Mouse (Mus musculus) midbrain, postnatal 0 days (tissue): Measurements from ENCODE around the gene Prnd. TPM values are rescaled to one million over a fixed set of nuclear protein-coding genes. Genes with fewer than 3 reads are reported as not detected.

Experiments used
- ATAC-seq: fragments of 200-750 bp; cut with Nextera tagmentation; 2 replicates; pipeline ENCODE4 v1.8.0; 2017; ENCODE audit warnings: moderate number of reproducible peaks, mild to moderate bottlenecking, moderate TSS enrichment, moderate library complexity; ENCODE audit not compliant: low FRiP score
- DNase-seq: peaks from one replicate; pipeline ENCODE4 v3.0.0-alpha.2; 2015; ENCODE audit warnings: low spot score
- H3K27ac ChIP-seq: fragments of 300-500 bp; sonication (generic); 2 replicates; pipeline ENCODE4 v1.5.1; 2014; ENCODE audit warnings: low read depth, mild to moderate bottlenecking, low read length, mixed read lengths
- H3K27me3 ChIP-seq: fragments of 300-500 bp; sonication (generic); 2 replicates; pipeline ENCODE4 v1.6.1; 2014; ENCODE audit warnings: low read length, control low read depth, mixed read lengths; ENCODE audit not compliant: insufficient read depth
- H3K36me3 ChIP-seq: fragments of 300-500 bp; sonication (generic); 2 replicates; pipeline ENCODE4 v1.6.1; 2014; ENCODE audit warnings: low read length, control low read depth, mixed read lengths; ENCODE audit not compliant: insufficient read depth
- H3K4me1 ChIP-seq: fragments of 300-500 bp; sonication (generic); 2 replicates; pipeline ENCODE4 v1.6.1; 2014; ENCODE audit warnings: mild to moderate bottlenecking, control low read depth, antibody characterized with exemption, low read length, mixed read lengths; ENCODE audit not compliant: insufficient read depth
- H3K4me2 ChIP-seq: fragments of 300-500 bp; sonication (generic); 2 replicates; pipeline ENCODE4 v1.6.1; 2014; ENCODE audit warnings: low read depth, mild to moderate bottlenecking, low read length, mixed read lengths; ENCODE audit not compliant: poor library complexity, severe bottlenecking
- H3K4me3 ChIP-seq: fragments of 300-500 bp; sonication (generic); 2 replicates; pipeline ENCODE4 v1.5.1; 2014; ENCODE audit warnings: low read depth, mild to moderate bottlenecking, low read length, moderate library complexity
- H3K9ac ChIP-seq: fragments of 300-500 bp; sonication (generic); replicated peaks from 2 replicates; pipeline ENCODE4 v1.6.1; 2014; ENCODE audit warnings: mild to moderate bottlenecking, low read length, moderate library complexity, mixed read lengths; ENCODE audit not compliant: poor library complexity, severe bottlenecking
- H3K9me3 ChIP-seq: fragments of 300-500 bp; sonication (generic); 2 replicates; pipeline ENCODE4 v1.6.1; 2016; ENCODE audit warnings: low read length, control low read depth
- CTCF ChIP-seq: IDR thresholded peaks from 2 replicates; pipeline ENCODE4 v1.5.1; 2016; ENCODE audit warnings: antibody characterized with exemption, mild to moderate bottlenecking
- WGBS: fragments of 180-500 bp; shearing (Covaris S2); extraction: QIAGEN DNeasy Blood & Tissue Kit; methylation state at CpG from one replicate; pipeline ENCODE4 v1.1.7; 2014; 5-methylcytosine and 5-hydroxymethylcytosine counted together
- polyA plus RNA-seq: library from polyadenylated mRNA; unstranded; fragments of >200 nt; fragmentation: Nextera tagmentation; extraction: Ambion mirVana; gene quantifications from 2 replicates; pipeline ENCODE4 v1.2.1, GENCODE M21; 2015
- total RNA-seq: library from RNA; depleted of rRNA; stranded (reverse); fragments of >200 nt; gene quantifications from 2 replicates; pipeline ENCODE4 v1.2.3, GENCODE M21; 2014

Gene Prnd
- total and polyA plus RNA-seq, 2 experiments from 2014 or later, result 2.5 to 4.8 TPM

DNA sequence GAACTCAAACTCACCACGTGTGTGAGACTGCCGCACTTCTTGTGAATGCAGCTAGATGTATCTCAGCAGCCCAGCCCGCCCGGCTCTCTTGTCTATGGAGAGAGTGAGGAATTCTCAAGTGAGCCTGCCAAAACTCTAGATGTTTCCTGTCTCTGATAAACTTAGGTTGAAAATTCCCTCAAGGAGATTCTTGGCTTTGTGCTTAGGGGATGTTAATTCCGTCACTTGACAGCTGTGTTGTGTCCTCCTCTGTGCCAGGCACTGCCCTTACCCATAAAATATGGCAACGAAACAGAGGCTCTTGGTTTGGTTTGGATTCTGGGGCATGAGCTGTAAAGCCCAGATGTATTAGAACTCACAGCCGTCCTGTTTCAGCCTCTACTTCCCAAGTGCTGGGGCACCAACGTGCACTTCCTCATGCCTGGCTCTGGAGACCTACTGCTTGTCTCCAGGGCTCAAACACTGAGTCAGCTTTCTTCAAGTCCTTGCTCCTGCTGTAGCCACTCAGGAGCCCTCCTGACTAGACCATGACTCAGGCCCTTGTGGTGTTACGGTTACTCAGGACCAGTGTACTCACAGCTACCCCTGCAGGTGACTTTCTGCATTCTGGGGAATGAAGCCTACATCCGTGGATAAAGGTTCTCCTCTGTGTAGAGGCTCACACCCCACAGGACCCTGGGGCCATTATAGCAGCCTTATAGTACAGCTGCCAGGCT lies 15.1 kb upstream of the Prnd start:
- Histone ChIP-seq H3K27ac (no peak overlapping the region), H3K9me3 (no peaks in the 10 kb centered on the region), H3K4me2 (no peak overlapping the region), H3K36me3 (peaks cover 22% of the 10 kb centered on the region), H3K4me3 (no peak overlapping the region), H3K4me1 (no peaks in the 10 kb centered on the region; the same call in 1 of the 2 replicates), H3K9ac (no peak overlapping the region), H3K27me3 (no peaks in the 10 kb centered on the region)
- peak; percentile 53 for TF ChIP-seq CTCF
- ATAC-seq (no peak), DNase-seq (peak; percentile 19)
- 83% methylated on average over 10 of the region's 10 CpGs for WGBS

DNA sequence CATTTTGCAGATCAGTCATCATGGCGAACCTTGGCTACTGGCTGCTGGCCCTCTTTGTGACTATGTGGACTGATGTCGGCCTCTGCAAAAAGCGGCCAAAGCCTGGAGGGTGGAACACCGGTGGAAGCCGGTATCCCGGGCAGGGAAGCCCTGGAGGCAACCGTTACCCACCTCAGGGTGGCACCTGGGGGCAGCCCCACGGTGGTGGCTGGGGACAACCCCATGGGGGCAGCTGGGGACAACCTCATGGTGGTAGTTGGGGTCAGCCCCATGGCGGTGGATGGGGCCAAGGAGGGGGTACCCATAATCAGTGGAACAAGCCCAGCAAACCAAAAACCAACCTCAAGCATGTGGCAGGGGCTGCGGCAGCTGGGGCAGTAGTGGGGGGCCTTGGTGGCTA lies 14.3 kb upstream of the Prnd start:
- no peaks in the 10 kb centered on the region for H3K27me3 ChIP-seq
- no peak overlapping the region for H3K27ac ChIP-seq
- no peak overlapping the region for H3K9ac ChIP-seq
- H3K9me3 ChIP-seq, result no peaks in the 10 kb centered on the region
- TF ChIP-seq CTCF, result no peak
- no peak overlapping the region for H3K4me2 ChIP-seq
- 97% methylated on average over 10 of the region's 10 CpGs for WGBS
- no peak overlapping the region for H3K4me3 ChIP-seq
- DNase-seq (no peak), ATAC-seq (no peak)
- H3K4me1 ChIP-seq, result no peaks in the 10 kb centered on the region; the same call in 1 of the 2 replicates
- H3K36me3 ChIP-seq, result peaks cover 22% of the 10 kb centered on the region

DNA sequence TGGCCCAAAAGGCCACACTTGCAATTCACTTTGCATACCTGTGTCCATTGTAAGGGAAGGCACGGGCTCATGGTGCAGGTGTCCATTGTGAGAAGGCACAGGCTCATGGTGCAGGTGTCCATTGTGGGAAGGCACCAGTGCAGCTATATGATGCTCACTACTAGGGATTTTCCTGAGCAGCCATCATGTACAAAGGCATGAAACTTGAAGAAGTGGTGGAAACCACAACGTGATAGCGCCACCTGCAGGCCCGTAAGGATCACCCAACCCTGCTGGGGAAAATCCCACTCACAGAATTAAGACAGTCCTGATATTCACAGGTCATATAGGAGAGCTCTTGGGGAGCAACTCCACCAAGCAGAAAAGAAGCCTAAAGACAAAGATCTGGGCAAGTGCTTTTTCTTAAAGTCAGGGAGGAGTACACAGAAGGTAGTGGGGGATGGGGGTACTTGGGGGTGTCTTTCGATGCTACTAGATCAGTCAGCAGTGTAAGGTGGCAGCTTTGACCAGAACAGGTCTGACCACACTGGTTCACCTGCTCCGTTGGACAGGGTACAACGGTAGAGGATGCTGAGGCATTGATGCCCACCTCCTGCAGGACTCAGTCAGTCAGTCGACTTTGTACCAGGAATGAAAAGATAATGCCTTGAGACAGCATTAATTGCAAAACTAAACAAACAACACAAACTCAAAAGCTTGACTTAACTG lies 11.1 kb upstream of the Prnd start:
- Histone ChIP-seq H3K27me3 (no peaks in the 10 kb centered on the region), H3K4me1 (no peaks in the 10 kb centered on the region), H3K27ac (no peak overlapping the region), H3K9me3 (no peaks in the 10 kb centered on the region), H3K4me2 (no peak overlapping the region), H3K4me3 (no peak overlapping the region), H3K9ac (no peak overlapping the region), H3K36me3 (peaks cover 19% of the 10 kb centered on the region)
- peak; percentile 81 for TF ChIP-seq CTCF
- ATAC-seq, result peak; percentile 21; the same call in 1 of the 2 replicates
- peak; percentile 68 for DNase-seq
- 36% methylated on average over 8 of the region's 8 CpGs for WGBS

DNA sequence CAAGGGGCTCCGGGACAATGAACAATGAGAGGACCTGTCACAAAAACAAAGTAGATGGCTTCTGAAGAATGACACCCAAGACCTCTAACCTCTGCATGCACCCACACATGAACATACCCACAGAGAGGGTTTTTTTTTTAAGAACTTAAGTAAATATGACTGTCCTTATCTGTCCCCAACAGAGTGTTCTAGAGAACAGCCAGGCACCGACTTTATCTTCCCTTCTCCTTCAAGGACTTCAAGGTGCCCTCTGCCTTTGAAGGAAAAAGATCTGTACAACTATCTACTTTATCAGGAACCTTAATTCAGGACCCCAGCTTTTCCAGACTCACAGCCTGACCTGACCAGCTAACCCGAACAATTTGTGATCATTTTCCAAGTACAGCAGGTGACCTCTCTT lies 10.2 kb upstream of the Prnd start:
- Histone ChIP-seq H3K27me3 (no peaks in the 10 kb centered on the region), H3K4me2 (no peak overlapping the region), H3K27ac (no peak overlapping the region), H3K4me3 (no peak overlapping the region), H3K9me3 (no peaks in the 10 kb centered on the region), H3K36me3 (peaks cover 19% of the 10 kb centered on the region), H3K9ac (no peak overlapping the region), H3K4me1 (no peaks in the 10 kb centered on the region)
- TF ChIP-seq CTCF, result no peak
- WGBS, result 84% methylated on average over 3 of the region's 3 CpGs
- ATAC-seq (no peak), DNase-seq (no peak)

DNA sequence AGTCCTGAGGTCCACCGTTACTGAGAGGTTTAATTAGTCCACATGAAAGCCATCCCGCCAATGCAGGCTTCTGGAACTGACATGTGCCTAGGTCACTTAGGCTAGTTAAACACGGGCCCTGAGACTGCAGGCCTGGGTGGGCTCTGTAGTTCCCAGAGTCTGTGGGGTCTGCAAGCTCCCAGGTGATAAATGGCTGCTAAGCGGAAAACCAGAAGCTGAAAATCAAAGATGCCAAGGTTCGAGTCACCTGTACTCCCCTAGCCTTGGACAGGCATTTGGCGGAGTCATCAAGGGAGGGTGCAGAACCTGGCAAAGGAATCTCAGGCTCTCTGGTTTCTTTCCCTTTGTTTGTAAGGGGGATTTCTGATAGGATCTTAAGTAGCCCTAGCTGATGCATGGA lies 9.2 kb upstream of the Prnd start:
- TF ChIP-seq CTCF, result no peak
- no peak for DNase-seq
- no peak overlapping the region for H3K4me3 ChIP-seq

GRCm38 (mm10) chr2:131944370-131944769 lies 6.3 kb upstream of the Prnd start:
- DNase-seq, result no peak

More for the DNA sequence above, 9.2 kb upstream of the Prnd start:
- no peaks in the 10 kb centered on the region for H3K4me1 ChIP-seq
- H3K9ac ChIP-seq, result no peak overlapping the region
- no peaks in the 10 kb centered on the region for H3K9me3 ChIP-seq
- ATAC-seq, result no peak
- H3K27me3 ChIP-seq, result no peaks in the 10 kb centered on the region
- H3K36me3 ChIP-seq, result peaks cover 17% of the 10 kb centered on the region
- no peak overlapping the region for H3K27ac ChIP-seq
- H3K4me2 ChIP-seq, result no peak overlapping the region
- 79% methylated on average over 6 of the region's 6 CpGs for WGBS

More at GRCm38 (mm10) chr2:131944370-131944769, 6.3 kb upstream of the Prnd start:
- ATAC-seq, result no peak
- WGBS, result 11% methylated on average over 1 of the region's 1 CpGs
- no peak for TF ChIP-seq CTCF
- no peak overlapping the region for H3K9ac ChIP-seq
- H3K4me3 ChIP-seq, result no peak overlapping the region
- no peaks in the 10 kb centered on the region for H3K9me3 ChIP-seq
- H3K4me1 ChIP-seq, result no peaks in the 10 kb centered on the region
- H3K36me3 ChIP-seq, result no peaks in the 10 kb centered on the region
- H3K4me2 ChIP-seq, result no peak overlapping the region
- no peak overlapping the region for H3K27ac ChIP-seq
- H3K27me3 ChIP-seq, result no peaks in the 10 kb centered on the region
